Mouse (Mus musculus): ENCODE measurements around the gene Rcc1l. TPM values are rescaled to one million over a fixed set of nuclear protein-coding genes. Genes with fewer than 3 reads are reported as not detected.

The Rcc1l gene
- total RNA-seq, 4 experiments from 2014 or later, result 34.6 to 43.1 (median 37.8) TPM

GRCm38 (mm10) chr5:134170167-134170566, 6.4 kb downstream of the Rcc1l start:
- no peak for DNase-seq

- no peak for DNase-seq
Measured at GRCm38 (mm10) chr5:134169231-134169630, 7.3 kb downstream of the Rcc1l start.

- no peak for DNase-seq
Measured at GRCm38 (mm10) chr5:134168033-134168432, 8.5 kb downstream of the Rcc1l start.

GRCm38 (mm10) chr5:134166642-134167041, 9.9 kb downstream of the Rcc1l start:
- DNase-seq, result no peak

- DNase-seq, result peak; percentile 76
Measured at GRCm38 (mm10) chr5:134164688-134165087, 11.9 kb downstream of the Rcc1l start.

- DNase-seq, result no peak
Measured at GRCm38 (mm10) chr5:134155916-134156466, 20.6 kb downstream of the Rcc1l start.

- no peak for DNase-seq
Measured at GRCm38 (mm10) chr5:134151895-134152294, 24.7 kb downstream of the Rcc1l start.

- no peak for DNase-seq
Measured at GRCm38 (mm10) chr5:134148153-134148552, 28.4 kb downstream of the Rcc1l start.

GRCm38 (mm10) chr5:134147194-134147753, 29.3 kb downstream of the Rcc1l start:
- no peak for DNase-seq

GRCm38 (mm10) chr5:134144986-134145385, 31.6 kb downstream of the Rcc1l start:
- DNase-seq, result no peak

- no peak for DNase-seq
Measured at GRCm38 (mm10) chr5:134142381-134142780, 34.2 kb downstream of the Rcc1l start.

GRCm38 (mm10) chr5:134141236-134141635, 35.3 kb downstream of the Rcc1l start:
- DNase-seq, result no peak

- no peak for DNase-seq
Measured at GRCm38 (mm10) chr5:134139429-134139828, 37.1 kb downstream of the Rcc1l start.

GRCm38 (mm10) chr5:134137933-134138332, 38.6 kb downstream of the Rcc1l start:
- no peak for DNase-seq

GRCm38 (mm10) chr5:134136022-134136421, 40.6 kb downstream of the Rcc1l start:
- no peak for DNase-seq

- no peak for DNase-seq
Measured at GRCm38 (mm10) chr5:134131586-134131985, 45.0 kb downstream of the Rcc1l start.

- DNase-seq, result no peak
Measured at GRCm38 (mm10) chr5:134126232-134126631, 50.3 kb downstream of the Rcc1l start.

- DNase-seq, result no peak
Measured at GRCm38 (mm10) chr5:134123846-134124245, 52.7 kb downstream of the Rcc1l start.

- no peak for DNase-seq
Measured at GRCm38 (mm10) chr5:134121893-134122259, 54.7 kb downstream of the Rcc1l start.

- DNase-seq, result peak; percentile 63
Measured at GRCm38 (mm10) chr5:134121138-134121892, 55.3 kb downstream of the Rcc1l start.

- no peak for DNase-seq
Measured at GRCm38 (mm10) chr5:134120135-134120534, 56.4 kb downstream of the Rcc1l start.

- DNase-seq, result no peak
Measured at GRCm38 (mm10) chr5:134119481-134120120, 57.0 kb downstream of the Rcc1l start.

- no peak for DNase-seq
Measured at GRCm38 (mm10) chr5:134118798-134119407, 57.7 kb downstream of the Rcc1l start.

All from adrenal gland, adult 8-10 months (tissue).